Mouse (Mus musculus) neural tube, embryonic 14.5 days (tissue): ENCODE results near the gene Vamp1. TPM values are rescaled to one million over a fixed set of nuclear protein-coding genes. Genes with fewer than 3 reads are reported as not detected.

Experiments
- ATAC-seq: fragments of 200-750 bp; cut with Nextera tagmentation; 2 replicates; pipeline ENCODE4 v1.8.0; 2017; ENCODE audit warnings: low read depth, mild to moderate bottlenecking, moderate TSS enrichment, moderate library complexity
- H3K27ac ChIP-seq: fragments of 300-500 bp; sonication (generic); 2 replicates; pipeline ENCODE4 v1.5.1; 2014; ENCODE audit warnings: low read depth, mild to moderate bottlenecking, control low read depth, low read length, moderate library complexity, mixed read lengths
- H3K27me3 ChIP-seq: fragments of 300-500 bp; sonication (generic); 2 replicates; pipeline ENCODE4 v1.6.1; 2014; ENCODE audit warnings: low read length; ENCODE audit not compliant: control insufficient read depth, insufficient read depth
- H3K36me3 ChIP-seq: fragments of 300-500 bp; sonication (generic); 2 replicates; pipeline ENCODE4 v1.6.1; 2014; ENCODE audit warnings: low read length, mixed read lengths; ENCODE audit not compliant: control insufficient read depth, insufficient read depth
- H3K4me1 ChIP-seq: fragments of 300-500 bp; sonication (generic); 2 replicates; pipeline ENCODE4 v1.6.1; 2014; ENCODE audit warnings: low read length; ENCODE audit not compliant: control insufficient read depth, insufficient read depth
- H3K4me2 ChIP-seq: fragments of 300-500 bp; sonication (generic); 2 replicates; pipeline ENCODE4 v1.6.1; 2014; ENCODE audit warnings: mild to moderate bottlenecking, low read depth, low read length, control low read depth
- H3K4me3 ChIP-seq: fragments of 300-500 bp; sonication (generic); 2 replicates; pipeline ENCODE4 v1.5.1; 2014; ENCODE audit warnings: low read depth, low read length, control low read depth, mixed read lengths
- H3K9ac ChIP-seq: fragments of 300-500 bp; sonication (generic); replicated peaks from 2 replicates; pipeline ENCODE4 v1.6.1; 2014; ENCODE audit warnings: low read depth, mild to moderate bottlenecking, control low read depth, low read length, mixed read lengths
- H3K9me3 ChIP-seq: fragments of 300-500 bp; sonication (generic); 2 replicates; pipeline ENCODE4 v1.6.1; 2016; ENCODE audit warnings: low read length; ENCODE audit not compliant: control insufficient read depth
- WGBS: fragments of 180-500 bp; shearing (Covaris S2); extraction: QIAGEN DNeasy Blood & Tissue Kit; methylation state at CpG from one replicate; pipeline ENCODE4 v1.1.7; 2014; 5-methylcytosine and 5-hydroxymethylcytosine counted together
- polyA plus RNA-seq: library from polyadenylated mRNA; unstranded; fragments of >200 nt; fragmentation: Nextera tagmentation; extraction: Ambion mirVana; gene quantifications from 2 replicates; pipeline ENCODE4 v1.2.1, GENCODE M21; 2014

The Vamp1 gene
- polyA plus RNA-seq, 1 experiment from 2014 or later = 21.2 TPM

- 28% methylated on average over 1 of the region's 1 CpGs for WGBS
- no peak overlapping the region for H3K4me2 ChIP-seq
- no peak for ATAC-seq
Observed at GRCm38 (mm10) chr6:125244551-125244950, 29.2 kb downstream of the Vamp1 start.

GRCm38 (mm10) chr6:125252285-125252684, 36.9 kb downstream of the Vamp1 start:
- ATAC-seq = no peak
- H3K4me1 ChIP-seq = no peaks in the 10 kb centered on the region
- H3K9me3 ChIP-seq = no peaks in the 10 kb centered on the region
- H3K27ac ChIP-seq = no peak overlapping the region
- H3K4me2 ChIP-seq = no peak overlapping the region
- H3K27me3 ChIP-seq = no peaks in the 10 kb centered on the region
- H3K9ac ChIP-seq = no peak overlapping the region
- H3K4me3 ChIP-seq = no peak overlapping the region
- H3K36me3 ChIP-seq = no peaks in the 10 kb centered on the region
- WGBS = 88% methylated on average over 3 of the region's 3 CpGs

More at GRCm38 (mm10) chr6:125244551-125244950, 29.2 kb downstream of the Vamp1 start:
- no peak overlapping the region for H3K27ac ChIP-seq
- H3K4me3 ChIP-seq = no peak overlapping the region
- H3K4me1 ChIP-seq = no peaks in the 10 kb centered on the region
- no peaks in the 10 kb centered on the region for H3K36me3 ChIP-seq
- no peak overlapping the region for H3K9ac ChIP-seq
- no peaks in the 10 kb centered on the region for H3K9me3 ChIP-seq
- no peaks in the 10 kb centered on the region for H3K27me3 ChIP-seq

GRCm38 (mm10) chr6:125252711-125253110, 37.4 kb downstream of the Vamp1 start:
- Histone ChIP-seq H3K27ac (no peak overlapping the region), H3K4me2 (no peak overlapping the region), H3K9me3 (no peaks in the 10 kb centered on the region), H3K4me3 (no peak overlapping the region), H3K4me1 (no peaks in the 10 kb centered on the region), H3K27me3 (no peaks in the 10 kb centered on the region), H3K9ac (no peak overlapping the region), H3K36me3 (no peaks in the 10 kb centered on the region)
- WGBS = 88% methylated on average over 8 of the region's 8 CpGs
- ATAC-seq = no peak

GRCm38 (mm10) chr6:125253863-125254715, 38.7 kb downstream of the Vamp1 start:
- no peaks in the 10 kb centered on the region for H3K27me3 ChIP-seq
- H3K27ac ChIP-seq = no peak overlapping the region
- H3K9ac ChIP-seq = no peak overlapping the region
- no peak overlapping the region for H3K4me2 ChIP-seq
- ATAC-seq = no peak
- no peak overlapping the region for H3K4me3 ChIP-seq
- no peaks in the 10 kb centered on the region for H3K4me1 ChIP-seq
- H3K9me3 ChIP-seq = no peaks in the 10 kb centered on the region
- WGBS = 85% methylated on average over 14 of the region's 14 CpGs
- no peaks in the 10 kb centered on the region for H3K36me3 ChIP-seq

GRCm38 (mm10) chr6:125255516-125256044, 40.2 kb downstream of the Vamp1 start:
- WGBS = 94% methylated on average over 7 of the region's 7 CpGs
- Histone ChIP-seq H3K9me3 (no peaks in the 10 kb centered on the region), H3K27me3 (no peaks in the 10 kb centered on the region), H3K4me1 (no peaks in the 10 kb centered on the region), H3K27ac (no peak overlapping the region), H3K4me2 (no peak overlapping the region), H3K36me3 (no peaks in the 10 kb centered on the region), H3K4me3 (no peak overlapping the region), H3K9ac (no peak overlapping the region)
- ATAC-seq = no peak

GRCm38 (mm10) chr6:125256222-125256966, 41.0 kb downstream of the Vamp1 start:
- Histone ChIP-seq H3K9me3 (no peaks in the 10 kb centered on the region), H3K4me2 (no peak overlapping the region), H3K4me1 (no peaks in the 10 kb centered on the region), H3K36me3 (no peaks in the 10 kb centered on the region), H3K27me3 (no peaks in the 10 kb centered on the region), H3K9ac (no peak overlapping the region), H3K4me3 (no peak overlapping the region), H3K27ac (no peak overlapping the region)
- ATAC-seq = no peak
- WGBS = 87% methylated on average over 8 of the region's 8 CpGs

- Histone ChIP-seq H3K4me3 (no peak overlapping the region), H3K4me1 (no peaks in the 10 kb centered on the region), H3K27me3 (no peaks in the 10 kb centered on the region), H3K9me3 (no peaks in the 10 kb centered on the region), H3K36me3 (no peaks in the 10 kb centered on the region), H3K4me2 (no peak overlapping the region), H3K9ac (no peak overlapping the region), H3K27ac (no peak overlapping the region)
- no peak for ATAC-seq
- WGBS = 84% methylated on average over 10 of the region's 10 CpGs
Observed at GRCm38 (mm10) chr6:125260006-125260555, 44.7 kb downstream of the Vamp1 start.

- Histone ChIP-seq H3K27me3 (no peaks in the 10 kb centered on the region), H3K9ac (no peak overlapping the region), H3K4me3 (no peak overlapping the region), H3K4me1 (no peaks in the 10 kb centered on the region), H3K9me3 (no peaks in the 10 kb centered on the region), H3K36me3 (no peaks in the 10 kb centered on the region), H3K27ac (no peak overlapping the region), H3K4me2 (no peak overlapping the region)
- no peak for ATAC-seq
- 90% methylated on average over 9 of the region's 9 CpGs for WGBS
Observed at GRCm38 (mm10) chr6:125264219-125264618, 48.9 kb downstream of the Vamp1 start.

- H3K4me2 ChIP-seq = no peak overlapping the region
- no peak for ATAC-seq
- WGBS = 54% methylated on average over 10 of the region's 10 CpGs
Observed at GRCm38 (mm10) chr6:125265239-125265638, 49.9 kb downstream of the Vamp1 start.

More at GRCm38 (mm10) chr6:125265239-125265638, 49.9 kb downstream of the Vamp1 start:
- H3K4me3 ChIP-seq = no peak overlapping the region
- no peaks in the 10 kb centered on the region for H3K36me3 ChIP-seq
- H3K4me1 ChIP-seq = no peaks in the 10 kb centered on the region
- no peak overlapping the region for H3K27ac ChIP-seq
- no peaks in the 10 kb centered on the region for H3K9me3 ChIP-seq
- H3K27me3 ChIP-seq = no peaks in the 10 kb centered on the region
- no peak overlapping the region for H3K9ac ChIP-seq
